Mouse (Mus musculus) right cerebral cortex, postnatal 25 days (tissue): ENCODE measurements around the gene Stox2.

Experiments
- DNase-seq: peaks from one replicate; pipeline ENCODE4 v3.0.0; 2022

Stox2 gene

GRCm38 (mm10) chr8:47404852-47405251 is 41.3 kb downstream of the Stox2 start:
- no peak for DNase-seq

- no peak for DNase-seq
Observed at GRCm38 (mm10) chr8:47392927-47393326, 53.2 kb downstream of the Stox2 start.

- no peak for DNase-seq
Observed at GRCm38 (mm10) chr8:47392290-47392689, 53.9 kb downstream of the Stox2 start.

GRCm38 (mm10) chr8:47391844-47392243 is 54.3 kb downstream of the Stox2 start:
- DNase-seq = no peak

GRCm38 (mm10) chr8:47389430-47389829 is 56.7 kb downstream of the Stox2 start:
- no peak for DNase-seq

GRCm38 (mm10) chr8:47388171-47388570 is 58.0 kb downstream of the Stox2 start:
- DNase-seq = no peak

- DNase-seq = no peak
Observed at GRCm38 (mm10) chr8:47385810-47386209, 60.4 kb downstream of the Stox2 start.

GRCm38 (mm10) chr8:47384151-47384550 is 62.0 kb downstream of the Stox2 start:
- no peak for DNase-seq

GRCm38 (mm10) chr8:47383632-47384031 is 62.5 kb downstream of the Stox2 start:
- no peak for DNase-seq

- DNase-seq = no peak
Observed at GRCm38 (mm10) chr8:47381216-47381615, 64.9 kb downstream of the Stox2 start.

GRCm38 (mm10) chr8:47380725-47381124 is 65.4 kb downstream of the Stox2 start:
- no peak for DNase-seq

- DNase-seq = no peak
Observed at GRCm38 (mm10) chr8:47380075-47380474, 66.1 kb downstream of the Stox2 start.

GRCm38 (mm10) chr8:47376651-47377050 is 69.5 kb downstream of the Stox2 start:
- no peak for DNase-seq

GRCm38 (mm10) chr8:47373757-47374156 is 72.4 kb downstream of the Stox2 start:
- no peak for DNase-seq

GRCm38 (mm10) chr8:47371539-47371938 is 74.6 kb downstream of the Stox2 start:
- DNase-seq = no peak

- no peak for DNase-seq
Observed at GRCm38 (mm10) chr8:47371081-47371480, 75.1 kb downstream of the Stox2 start.

- peak; percentile 87 for DNase-seq
Observed at GRCm38 (mm10) chr8:47370421-47371080, 75.6 kb downstream of the Stox2 start.

- DNase-seq = no peak
Observed at GRCm38 (mm10) chr8:47369949-47370348, 76.2 kb downstream of the Stox2 start.

- DNase-seq = no peak
Observed at GRCm38 (mm10) chr8:47369044-47369769, 77.0 kb downstream of the Stox2 start.

- no peak for DNase-seq
Observed at GRCm38 (mm10) chr8:47367029-47367428, 79.1 kb downstream of the Stox2 start.

GRCm38 (mm10) chr8:47363271-47363670 is 82.9 kb downstream of the Stox2 start:
- no peak for DNase-seq

- DNase-seq = no peak
Observed at GRCm38 (mm10) chr8:47355340-47355906, 90.7 kb downstream of the Stox2 start.

GRCm38 (mm10) chr8:47354523-47355168 is 91.5 kb downstream of the Stox2 start:
- no peak for DNase-seq
